ENCODE assay signal across 7 mouse cellular contexts in genomic region chr9:78775462-78775861, GRCm38 (mm10).
DNase-seq lines count a peak whose midpoint lies in the region; ATAC-seq and TF ChIP-seq lines count a peak whose summit lies in the region.

No protein-coding gene starts in this region.

- no peak overlapping the region for H3K27ac ChIP-seq in thymus, adult 2 months (ENCODE audit: control insufficient read depth, insufficient read depth, low read length)
- H3K27ac ChIP-seq in forebrain, embryonic 12.5 days: no peak overlapping the region

- H3K4me2 ChIP-seq in forebrain, embryonic 12.5 days: no peak overlapping the region

- TF ChIP-seq CTCF in thymus, adult 2 months (IDR thresholded peaks at IDR 0.05; ENCODE audit: borderline replicate concordance, control insufficient read depth, extremely low read depth, insufficient read depth, low read length, poor library complexity): no peak

- DNase-seq in thymus, adult 2 months: peak; percentile 9
- DNase-seq in thymus, adult 18-20 months: no peak
- DNase-seq in brain, adult 2 months (ENCODE audit: low read depth, low spot score): peak; percentile 72
- peak; percentile 57 for DNase-seq in kidney, postnatal 14 days
- peak; percentile 3 to 16 for DNase-seq in lung, adult 18-20 months
- peak; percentile 58 for DNase-seq in right cerebral cortex, postnatal 4 days

- 21% methylated on average over 5 of the region's 5 CpGs for WGBS in thymus, adult 2 months
- 21% methylated on average over 5 of the region's 5 CpGs for WGBS in forebrain, embryonic 12.5 days

- ATAC-seq in forebrain, embryonic 12.5 days (ENCODE audit: low FRiP score): peak; percentile 67

- no peak for TF ChIP-seq POLR2A in thymus, adult 2 months (IDR thresholded peaks at IDR 0.05; ENCODE audit: control insufficient read depth, extremely low read depth, insufficient read depth, low read length, poor library complexity)

- no peak overlapping the region for H3K9ac ChIP-seq in forebrain, embryonic 12.5 days

- H3K27me3 ChIP-seq in thymus, adult 2 months (ENCODE audit: control insufficient read depth, insufficient read depth, low read length): no peaks in the 10 kb centered on the region
- H3K27me3 ChIP-seq in forebrain, embryonic 12.5 days: no peaks in the 10 kb centered on the region

- H3K36me3 ChIP-seq in thymus, adult 2 months (ENCODE audit: control insufficient read depth, insufficient read depth, low read length): no peaks in the 10 kb centered on the region
- no peaks in the 10 kb centered on the region for H3K36me3 ChIP-seq in forebrain, embryonic 12.5 days (replicated peaks)

- H3K4me3 ChIP-seq in thymus, adult 2 months (ENCODE audit: control insufficient read depth, insufficient read depth, low read length): no peak overlapping the region
- H3K4me3 ChIP-seq in forebrain, embryonic 12.5 days (replicated peaks): no peak overlapping the region

- H3K9me3 ChIP-seq in forebrain, embryonic 12.5 days: no peaks in the 10 kb centered on the region

- no peaks in the 10 kb centered on the region for H3K4me1 ChIP-seq in thymus, adult 2 months (replicated peaks; ENCODE audit: control insufficient read depth, insufficient read depth, low read length)
- H3K4me1 ChIP-seq in forebrain, embryonic 12.5 days: no peaks in the 10 kb centered on the region

Comparison
In these comparisons a context has a peak if more than half of its experiments do, and no peak if none do; other contexts are left out.
1. DNase-seq: peak in thymus, adult 2 months (single experiment), brain, adult 2 months (single experiment), kidney, postnatal 14 days (single experiment), lung, adult 18-20 months (2 of 2) and right cerebral cortex, postnatal 4 days (single experiment); none in thymus, adult 18-20 months (0 of 2).